Mouse (Mus musculus) bone marrow macrophage, adult 2 months (primary cell): ENCODE data around the gene Gm10272.

Experiments
- CTCF ChIP-seq: IDR thresholded peaks from 2 replicates; pipeline ENCODE4 v1.5.1; 2012; ENCODE audit warnings: low read depth, mild to moderate bottlenecking, low read length, moderate library complexity
- POLR2A ChIP-seq: IDR thresholded peaks from 2 replicates; pipeline ENCODE4 v1.6.1; 2012; ENCODE audit warnings: mild to moderate bottlenecking, low read depth, low read length, borderline replicate concordance

DNA sequence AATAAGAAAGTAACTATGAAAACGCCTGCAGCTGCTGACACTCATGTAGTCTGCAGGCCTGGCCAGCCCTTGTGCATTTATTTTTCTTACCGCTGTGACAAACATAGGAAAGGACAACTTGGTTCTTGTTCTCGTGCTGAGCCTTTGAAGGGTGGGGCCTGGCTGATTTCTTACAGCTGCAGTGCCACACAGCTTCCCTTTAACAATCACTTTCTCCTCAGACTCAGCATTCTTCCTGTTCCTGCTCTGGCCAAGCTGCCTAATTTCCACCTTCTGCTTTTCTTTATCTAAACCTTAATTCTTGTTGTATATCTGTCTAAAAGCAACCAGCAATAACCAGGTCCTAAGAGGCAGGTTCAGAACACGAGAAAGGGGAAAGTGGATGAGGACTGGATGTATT, 7.3 kb downstream of the Gm10272 start:
- no peak for TF ChIP-seq CTCF
- TF ChIP-seq POLR2A = no peak
